ENCODE assay signal across 8 mouse cellular contexts in the genomic region with DNA sequence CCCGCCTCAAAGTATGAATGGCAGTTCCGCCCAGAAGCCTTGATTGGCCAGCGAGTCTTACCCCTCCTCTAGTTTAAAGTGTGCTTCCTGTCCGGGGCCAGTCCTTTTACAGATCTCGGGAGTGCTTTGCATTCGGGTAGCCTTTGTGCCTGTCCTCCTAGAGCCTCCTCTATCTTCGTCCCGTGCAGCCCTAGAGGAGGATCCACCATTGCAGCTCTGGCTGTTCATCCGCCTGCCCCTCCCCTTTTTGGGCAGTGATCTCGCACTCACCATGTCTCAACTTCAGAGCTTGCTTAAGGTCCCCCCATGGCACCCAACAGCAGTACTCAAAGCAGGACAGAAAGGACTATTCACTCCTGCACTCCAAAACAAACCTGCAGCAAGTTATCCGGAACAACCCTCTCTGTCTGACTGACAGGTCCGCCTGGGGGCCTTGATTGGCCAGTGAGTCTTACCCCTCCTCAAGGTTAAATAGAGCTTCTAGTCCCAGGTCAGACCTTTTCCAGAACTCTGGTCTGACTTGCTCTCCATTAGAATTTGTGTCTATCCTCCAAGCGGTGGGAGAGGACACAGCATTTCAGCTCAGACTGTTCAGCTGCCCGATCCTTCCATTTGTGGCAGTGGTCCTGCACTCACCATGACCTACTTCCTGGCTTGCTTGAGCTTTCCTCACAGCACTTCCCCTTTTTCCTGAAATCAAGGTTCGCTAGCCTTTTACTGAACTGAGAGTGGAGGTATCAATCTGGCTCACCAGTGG. TPM values are rescaled to one million over a fixed set of nuclear protein-coding genes. Genes with fewer than 3 reads are reported as not detected.
DNase-seq lines count a peak whose midpoint lies in the region; ATAC-seq lines count a peak whose summit lies in the region.

No protein-coding gene starts in this region.

- peak; percentile 99 for ATAC-seq in intestine, embryonic 14.5 days (replicated peaks; ENCODE audit: low FRiP score, low TSS enrichment, low read depth)
- peak; percentile 99 for ATAC-seq in megakaryocyte-erythroid progenitor cell, adult 5-6 weeks (replicated peaks; ENCODE audit: low FRiP score, low TSS enrichment, poor library complexity, severe bottlenecking)

- H3K9me3 ChIP-seq in intestine, embryonic 14.5 days (ENCODE audit: control insufficient read depth, low read length) = no peaks in the 10 kb centered on the region

- H3K9ac ChIP-seq in intestine, embryonic 14.5 days (ENCODE audit: low read length) = peak overlapping the region; percentile 48

- no peaks in the 10 kb centered on the region for H3K36me3 ChIP-seq in intestine, embryonic 14.5 days (ENCODE audit: control insufficient read depth, insufficient read depth, low read length)

- peak overlapping the region; percentile 65 for H3K4me2 ChIP-seq in intestine, embryonic 14.5 days (ENCODE audit: low read length)

- 2% methylated on average over 15 of the region's 15 CpGs for WGBS in intestine, embryonic 14.5 days

- H3K27ac ChIP-seq in intestine, embryonic 14.5 days (ENCODE audit: low read depth) = peak overlapping the region; percentile 78

- peak overlapping the region; percentile 52 for H3K4me3 ChIP-seq in intestine, embryonic 14.5 days (ENCODE audit: low read depth, low read length)

- peak; percentile 90 for DNase-seq in adrenal gland, adult 2 months
- DNase-seq in embryo, embryonic 11.5 days (ENCODE audit: low read depth, low spot score) = peak; percentile 41
- peak; percentile 54 to 56 for DNase-seq in gastrocnemius, postnatal 36 days
- DNase-seq in intestine, embryonic 14.5 days (ENCODE audit: low spot score) = peak; percentile 84
- peak; percentile 67 to 79 for DNase-seq in left cerebral cortex, postnatal 10 days (ENCODE audit: extremely low spot score in 1 of 2, low spot score in 2 of 2)
- DNase-seq in right cerebral cortex, postnatal 36 days (ENCODE audit: low spot score in 2 of 2) = peak; percentile 43 to 52
- peak; percentile 72 to 74 for DNase-seq in urinary bladder, postnatal 4 days (ENCODE audit: low spot score in 2 of 2)

- intact Hi-C loops in gastrocnemius, postnatal 36 days (cut with DNase I) = no loop called here
- intact Hi-C loops in left cerebral cortex, postnatal 10 days (cut with DNase I) = no loop called here

- no peaks in the 10 kb centered on the region for H3K27me3 ChIP-seq in intestine, embryonic 14.5 days (replicated peaks; ENCODE audit: control insufficient read depth, insufficient read depth, low read length)

- H3K4me1 ChIP-seq in intestine, embryonic 14.5 days (replicated peaks; ENCODE audit: control insufficient read depth, insufficient read depth, low read length) = no peaks in the 10 kb centered on the region

RNA-seq across cellular contexts. Expression of gene Zfp825, which starts 28.9 kb away (rescaled TPM):
- 1 to 10 TPM; 8.9 to 9.9 TPM for total RNA-seq in adrenal gland, adult 2 months (2021)
- 0.10 TPM in 2 replicates for polyA plus RNA-seq in adrenal gland, adult 2 months (2012; rRNA removed)
- 1 to 10 TPM; 5.2 to 6.2 TPM for total RNA-seq in gastrocnemius, postnatal 36 days (2021)
- 16.1 and 20.3 TPM in 2 replicates for polyA plus RNA-seq in intestine, embryonic 14.5 days (2014; fragmentation: Nextera tagmentation; extraction: Ambion mirVana)
- 1 to 10 TPM; 6.0 to 6.4 TPM for total RNA-seq in left cerebral cortex, postnatal 10 days (2021)
- 10.5 and 15.8 TPM in 2 replicates for total RNA-seq in megakaryocyte-erythroid progenitor cell, adult 5-6 weeks (2014; fragmentation: Nextera tagmentation)
- total RNA-seq in megakaryocyte-erythroid progenitor cell, adult 5-6 weeks (2017) = 3.4 and 15.7 TPM in 2 replicates

Comparison
In these comparisons a context has a peak if more than half of its experiments do, and no peak if none do; other contexts are left out.
1. Peak in every context shown above with its lines: DNase-seq, ATAC-seq, H3K4me3 ChIP-seq and H3K27ac ChIP-seq.